Mouse (Mus musculus): ENCODE data around the gene Lhfpl3. TPM values are rescaled to one million over a fixed set of nuclear protein-coding genes. Genes with fewer than 3 reads are reported as not detected.

The Lhfpl3 gene
- polyA plus RNA-seq, 1 experiment from 2014 or later: not detected

- no peak overlapping the region for H3K9ac ChIP-seq (replicated peaks)
- H3K27me3 ChIP-seq (ENCODE audit: insufficient read depth, low read length): no peaks in the 10 kb centered on the region
- H3K4me2 ChIP-seq (ENCODE audit: low read depth, low read length): no peak overlapping the region
- no peak for ATAC-seq
- H3K36me3 ChIP-seq (replicated peaks; ENCODE audit: insufficient read depth, low read length): no peaks in the 10 kb centered on the region
- 77% methylated on average over 2 of the region's 2 CpGs for WGBS (ENCODE audit: insufficient replicate concordance)
- no peak for DNase-seq
- H3K9me3 ChIP-seq (ENCODE audit: low read length): no peaks in the 10 kb centered on the region
- TF ChIP-seq EP300 (IDR thresholded peaks at IDR 0.05; ENCODE audit: low read depth) (no peak), CTCF (IDR thresholded peaks at IDR 0.05; ENCODE audit: low read depth) (no peak)
- H3K27ac ChIP-seq (ENCODE audit: low read depth): no peak overlapping the region
- no peak overlapping the region for H3K4me3 ChIP-seq (ENCODE audit: low read depth, low read length)
- no peaks in the 10 kb centered on the region for H3K4me1 ChIP-seq (ENCODE audit: insufficient read depth)
These were observed 240.9 kb downstream of the Lhfpl3 start for GRCm38 (mm10) chr5:22986771-22987170.

GRCm38 (mm10) chr5:22999811-23000210, 254.0 kb downstream of the Lhfpl3 start:
- Histone ChIP-seq H3K36me3 (replicated peaks; ENCODE audit: insufficient read depth, low read length) (no peaks in the 10 kb centered on the region), H3K9ac (replicated peaks) (no peak overlapping the region), H3K4me1 (ENCODE audit: insufficient read depth) (no peaks in the 10 kb centered on the region), H3K27ac (ENCODE audit: low read depth) (no peak overlapping the region), H3K27me3 (ENCODE audit: insufficient read depth, low read length) (no peaks in the 10 kb centered on the region), H3K4me3 (ENCODE audit: low read depth, low read length) (no peak overlapping the region), H3K9me3 (ENCODE audit: low read length) (no peaks in the 10 kb centered on the region), H3K4me2 (ENCODE audit: low read depth, low read length) (no peak overlapping the region)
- DNase-seq (no peak), ATAC-seq (no peak)
- TF ChIP-seq EP300 (IDR thresholded peaks at IDR 0.05; ENCODE audit: low read depth) (no peak), CTCF (IDR thresholded peaks at IDR 0.05; ENCODE audit: low read depth) (no peak)
- 55% methylated on average over 3 of the region's 3 CpGs for WGBS (ENCODE audit: insufficient replicate concordance)

- DNase-seq (no peak), ATAC-seq (no peak)
- Histone ChIP-seq H3K4me3 (ENCODE audit: low read depth, low read length) (no peak overlapping the region), H3K27me3 (ENCODE audit: insufficient read depth, low read length) (no peaks in the 10 kb centered on the region), H3K9me3 (ENCODE audit: low read length) (no peaks in the 10 kb centered on the region), H3K27ac (ENCODE audit: low read depth) (no peak overlapping the region), H3K36me3 (replicated peaks; ENCODE audit: insufficient read depth, low read length) (no peaks in the 10 kb centered on the region), H3K9ac (replicated peaks) (no peak overlapping the region), H3K4me1 (ENCODE audit: insufficient read depth) (no peaks in the 10 kb centered on the region), H3K4me2 (ENCODE audit: low read depth, low read length) (no peak overlapping the region)
- 83% methylated on average over 2 of the region's 2 CpGs for WGBS (ENCODE audit: insufficient replicate concordance)
- no peak for TF ChIP-seq EP300 (IDR thresholded peaks at IDR 0.05; ENCODE audit: low read depth)
- TF ChIP-seq CTCF (IDR thresholded peaks at IDR 0.05; ENCODE audit: low read depth): no peak
These were observed 257.4 kb downstream of the Lhfpl3 start for GRCm38 (mm10) chr5:23003123-23003797.

GRCm38 (mm10) chr5:23006207-23006606, 260.3 kb downstream of the Lhfpl3 start:
- no peak overlapping the region for H3K27ac ChIP-seq (ENCODE audit: low read depth)
- DNase-seq: no peak
- no peak overlapping the region for H3K4me2 ChIP-seq (ENCODE audit: low read depth, low read length)
- H3K36me3 ChIP-seq (replicated peaks; ENCODE audit: insufficient read depth, low read length): no peaks in the 10 kb centered on the region
- no peak overlapping the region for H3K4me3 ChIP-seq (ENCODE audit: low read depth, low read length)
- ATAC-seq: no peak
- no peaks in the 10 kb centered on the region for H3K4me1 ChIP-seq (ENCODE audit: insufficient read depth)
- H3K27me3 ChIP-seq (ENCODE audit: insufficient read depth, low read length): no peaks in the 10 kb centered on the region
- TF ChIP-seq CTCF (IDR thresholded peaks at IDR 0.05; ENCODE audit: low read depth): no peak
- no peak for TF ChIP-seq EP300 (IDR thresholded peaks at IDR 0.05; ENCODE audit: low read depth)
- no peaks in the 10 kb centered on the region for H3K9me3 ChIP-seq (ENCODE audit: low read length)
- no peak overlapping the region for H3K9ac ChIP-seq (replicated peaks)
- WGBS (ENCODE audit: insufficient replicate concordance): 68% methylated on average over 1 of the region's 1 CpGs

GRCm38 (mm10) chr5:23010460-23010859, 264.6 kb downstream of the Lhfpl3 start:
- Histone ChIP-seq H3K27ac (ENCODE audit: low read depth) (no peak overlapping the region), H3K4me2 (ENCODE audit: low read depth, low read length) (no peak overlapping the region), H3K36me3 (replicated peaks; ENCODE audit: insufficient read depth, low read length) (no peaks in the 10 kb centered on the region), H3K27me3 (ENCODE audit: insufficient read depth, low read length) (no peaks in the 10 kb centered on the region), H3K9ac (replicated peaks) (no peak overlapping the region), H3K4me3 (ENCODE audit: low read depth, low read length) (no peak overlapping the region), H3K4me1 (ENCODE audit: insufficient read depth) (no peaks in the 10 kb centered on the region), H3K9me3 (ENCODE audit: low read length) (no peaks in the 10 kb centered on the region)
- ATAC-seq: no peak
- WGBS (ENCODE audit: insufficient replicate concordance): 41% methylated on average over 1 of the region's 1 CpGs
- TF ChIP-seq EP300 (IDR thresholded peaks at IDR 0.05; ENCODE audit: low read depth): no peak
- no peak for TF ChIP-seq CTCF (IDR thresholded peaks at IDR 0.05; ENCODE audit: low read depth)
- no peak for DNase-seq

GRCm38 (mm10) chr5:23013997-23014396, 268.1 kb downstream of the Lhfpl3 start:
- Histone ChIP-seq H3K27ac (ENCODE audit: low read depth) (no peak overlapping the region), H3K9me3 (ENCODE audit: low read length) (no peaks in the 10 kb centered on the region), H3K4me2 (ENCODE audit: low read depth, low read length) (no peak overlapping the region), H3K4me3 (ENCODE audit: low read depth, low read length) (no peak overlapping the region), H3K4me1 (ENCODE audit: insufficient read depth) (no peaks in the 10 kb centered on the region), H3K27me3 (ENCODE audit: insufficient read depth, low read length) (no peaks in the 10 kb centered on the region), H3K36me3 (replicated peaks; ENCODE audit: insufficient read depth, low read length) (no peaks in the 10 kb centered on the region), H3K9ac (replicated peaks) (no peak overlapping the region)
- DNase-seq (no peak), ATAC-seq (no peak)
- TF ChIP-seq EP300 (IDR thresholded peaks at IDR 0.05; ENCODE audit: low read depth) (no peak), CTCF (IDR thresholded peaks at IDR 0.05; ENCODE audit: low read depth) (no peak)
